Mouse (Mus musculus): ENCODE results near the gene Kcnj10.

The Kcnj10 gene

GRCm38 (mm10) chr1:172311921-172312767 lies 28.9 kb upstream of the Kcnj10 start:
- peak; percentile 57 to 84 for DNase-seq (ENCODE audit: low spot score in 2 of 2)

- DNase-seq (ENCODE audit: low spot score in 2 of 2): peak in 1 of 2 experiments; percentile 31
Measured at GRCm38 (mm10) chr1:172312768-172313561, 28.0 kb upstream of the Kcnj10 start.

- DNase-seq (ENCODE audit: low spot score in 2 of 2): no peak
Measured at GRCm38 (mm10) chr1:172313613-172314411, 27.2 kb upstream of the Kcnj10 start.

- DNase-seq (ENCODE audit: low spot score in 2 of 2): no peak
Measured at GRCm38 (mm10) chr1:172314911-172315310, 26.1 kb upstream of the Kcnj10 start.

GRCm38 (mm10) chr1:172317431-172317830 lies 23.6 kb upstream of the Kcnj10 start:
- DNase-seq (ENCODE audit: low spot score in 2 of 2): no peak

- peak in 1 of 2 experiments; percentile 32 for DNase-seq (ENCODE audit: low spot score in 2 of 2)
Measured at GRCm38 (mm10) chr1:172317946-172318345, 23.1 kb upstream of the Kcnj10 start.

- no peak for DNase-seq (ENCODE audit: low spot score in 2 of 2)
Measured at GRCm38 (mm10) chr1:172318424-172319035, 22.5 kb upstream of the Kcnj10 start.

- DNase-seq (ENCODE audit: low spot score in 2 of 2): no peak
Measured at GRCm38 (mm10) chr1:172319346-172319745, 21.7 kb upstream of the Kcnj10 start.

GRCm38 (mm10) chr1:172319921-172320411 lies 21.0 kb upstream of the Kcnj10 start:
- peak in 1 of 2 experiments; percentile 40 for DNase-seq (ENCODE audit: low spot score in 2 of 2)

GRCm38 (mm10) chr1:172322725-172323124 lies 18.3 kb upstream of the Kcnj10 start:
- DNase-seq (ENCODE audit: low spot score in 2 of 2): no peak

GRCm38 (mm10) chr1:172323298-172323697 lies 17.7 kb upstream of the Kcnj10 start:
- DNase-seq (ENCODE audit: low spot score in 2 of 2): no peak

- DNase-seq (ENCODE audit: low spot score in 2 of 2): no peak
Measured at GRCm38 (mm10) chr1:172323801-172324359, 17.1 kb upstream of the Kcnj10 start.

GRCm38 (mm10) chr1:172324725-172325124 lies 16.3 kb upstream of the Kcnj10 start:
- peak; percentile 54 to 81 for DNase-seq (ENCODE audit: low spot score in 2 of 2)

- peak; percentile 53 to 78 for DNase-seq (ENCODE audit: low spot score in 2 of 2)
Measured at GRCm38 (mm10) chr1:172325680-172326535, 15.1 kb upstream of the Kcnj10 start.

- DNase-seq (ENCODE audit: low spot score in 2 of 2): no peak
Measured at GRCm38 (mm10) chr1:172326684-172327083, 14.3 kb upstream of the Kcnj10 start.

GRCm38 (mm10) chr1:172327206-172328001 lies 13.6 kb upstream of the Kcnj10 start:
- no peak for DNase-seq (ENCODE audit: low spot score in 2 of 2)

- no peak for DNase-seq (ENCODE audit: low spot score in 2 of 2)
Measured at GRCm38 (mm10) chr1:172328041-172328440, 13.0 kb upstream of the Kcnj10 start.

- no peak for DNase-seq (ENCODE audit: low spot score in 2 of 2)
Measured at GRCm38 (mm10) chr1:172328461-172328860, 12.5 kb upstream of the Kcnj10 start.

GRCm38 (mm10) chr1:172329131-172329530 lies 11.9 kb upstream of the Kcnj10 start, which contains the start of gene Kcnj9:
Gene Kcnj9, minus strand, starts transcription at chr1:172329318.
- peak in 1 of 2 experiments; percentile 57 for DNase-seq (ENCODE audit: low spot score in 2 of 2)

All from cerebellum, postnatal 4 days (tissue).